Mouse (Mus musculus) inflammation-experienced regulatory T-cells, adult 6 months (primary cell): Measurements from ENCODE around the gene Ndufa1. TPM values are rescaled to one million over a fixed set of nuclear protein-coding genes. Genes with fewer than 3 reads are reported as not detected.
"Not testable (repeated sequence)": the region's sequence is repeated elsewhere in the genome, so short reads cannot be mapped to it uniquely, and the experiment has no call there.

Experiments
- ATAC-seq: one replicate; pipeline ENCODE4 v1.8.0; 2017
- polyA plus RNA-seq, 3 experiments: library from polyadenylated mRNA; unstranded; fragments of 100-300 nt; shearing (Covaris generic); gene quantifications; one replicate each; pipeline ENCODE4 v1.2.1; 2017

Ndufa1 gene
- polyA plus RNA-seq = 100 to 1,000 TPM; 266 to 354 (median 305) TPM

DNA sequence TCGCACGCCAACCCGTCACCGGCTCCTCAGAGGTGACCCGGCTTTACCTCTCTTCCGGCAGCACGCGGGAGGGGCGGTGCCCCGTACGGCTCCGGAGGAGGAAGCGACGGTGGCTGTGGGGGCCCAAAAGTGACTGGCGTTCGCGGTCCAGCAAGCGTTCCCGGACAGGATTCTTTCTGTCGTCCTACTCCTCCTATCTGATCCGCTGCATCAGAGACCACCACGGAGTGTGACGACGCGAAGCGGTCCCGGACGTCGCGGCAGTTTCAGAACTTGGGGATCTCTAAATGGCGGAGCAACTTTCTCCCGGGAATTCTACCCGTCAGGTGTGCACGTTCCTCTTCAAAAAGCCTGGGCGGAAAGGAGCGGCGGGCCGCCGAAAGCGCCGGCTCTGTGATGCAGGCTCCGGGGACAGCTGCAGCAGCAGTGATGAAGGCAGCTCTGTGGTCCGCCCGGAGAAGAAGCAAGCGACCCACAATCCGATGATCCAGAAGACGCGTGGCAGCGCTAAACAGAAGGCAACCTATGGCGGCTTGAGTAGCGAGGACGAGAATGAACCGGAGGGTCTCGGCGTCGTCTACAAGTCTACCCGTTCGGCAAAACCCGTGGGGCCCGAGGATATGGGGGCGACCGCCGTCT, at the start of gene Ndufa1, which contains the start of gene Rnf113a1:
Gene Ndufa1, minus strand, starts transcription at position 59 of the 639 bp plus-strand sequence.
Gene Rnf113a1, plus strand, starts transcription at position 141 of the 639 bp plus-strand sequence.
- peak; percentile 82 for ATAC-seq

DNA sequence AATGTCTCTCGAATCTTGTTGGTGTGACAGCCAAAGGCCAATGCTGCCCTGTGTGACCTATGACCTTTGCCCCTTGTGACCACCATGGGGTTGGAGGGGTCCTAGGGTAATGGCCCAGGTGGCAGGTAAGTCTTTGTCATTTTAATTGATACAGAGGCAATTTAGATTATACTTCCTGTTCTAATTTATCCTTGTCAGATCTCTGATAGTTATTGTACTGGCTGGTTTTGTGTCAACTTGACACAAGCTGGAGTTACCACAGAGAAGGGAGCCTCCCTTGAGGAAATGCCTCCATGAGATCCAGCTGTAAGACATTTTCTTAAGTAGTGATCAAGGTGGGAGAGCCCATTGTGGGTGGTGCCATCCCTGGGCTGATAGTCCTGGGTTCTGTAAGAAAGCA, 31.2 kb upstream of the Ndufa1 start, which contains the start of gene Rhox1:
Gene Rhox1, minus strand, starts transcription at position 101 of the 400 bp plus-strand sequence.
- ATAC-seq = not testable (repeated sequence)

DNA sequence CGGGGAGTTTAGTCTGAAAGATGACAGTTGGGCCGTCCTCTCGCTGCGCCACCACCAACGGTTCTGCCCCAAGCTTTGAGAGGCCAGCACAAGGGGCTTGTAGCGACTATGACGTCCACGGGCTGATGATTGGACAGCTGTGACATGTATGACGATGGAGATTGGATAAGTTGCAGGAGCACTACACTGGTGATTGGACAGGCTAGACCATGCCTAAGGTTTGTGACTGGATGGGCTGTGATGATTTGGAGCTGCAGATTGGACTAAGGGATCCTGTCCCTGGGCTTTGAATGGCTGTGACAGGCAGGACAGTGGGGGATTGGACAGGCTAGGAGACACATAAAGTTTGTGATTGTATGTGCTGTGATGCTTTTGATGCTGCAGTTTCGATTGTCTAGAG, 20.0 kb upstream of the Ndufa1 start, which contains the start of gene Gm9:
Gene Gm9, minus strand, starts transcription at position 101 of the 400 bp plus-strand sequence.
- no peak for ATAC-seq

GRCm38 (mm10) chrX:37198676-37199075, 7.7 kb upstream of the Ndufa1 start:
- ATAC-seq = no peak

GRCm38 (mm10) chrX:37191744-37192379, 899 bp upstream of the Ndufa1 start:
- ATAC-seq = peak; percentile 40

DNA sequence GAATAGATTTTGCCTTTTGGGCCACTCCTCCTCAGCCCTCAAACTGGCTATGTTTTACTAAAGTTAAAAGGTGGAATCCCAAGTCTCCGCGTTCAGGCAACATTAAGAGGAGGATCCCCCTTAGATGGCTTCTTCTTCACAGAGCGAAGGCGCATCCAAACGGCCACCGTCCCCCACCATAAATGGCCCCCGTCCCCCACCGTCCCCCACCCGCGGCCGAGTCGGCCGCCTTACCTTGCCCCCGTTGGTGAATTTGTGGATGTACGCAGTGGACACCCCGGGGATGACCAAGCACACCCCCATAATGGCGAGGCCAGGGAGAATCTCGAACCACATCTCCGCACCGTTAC, 233 bp downstream of the Ndufa1 start:
- ATAC-seq = peak; percentile 12

DNA sequence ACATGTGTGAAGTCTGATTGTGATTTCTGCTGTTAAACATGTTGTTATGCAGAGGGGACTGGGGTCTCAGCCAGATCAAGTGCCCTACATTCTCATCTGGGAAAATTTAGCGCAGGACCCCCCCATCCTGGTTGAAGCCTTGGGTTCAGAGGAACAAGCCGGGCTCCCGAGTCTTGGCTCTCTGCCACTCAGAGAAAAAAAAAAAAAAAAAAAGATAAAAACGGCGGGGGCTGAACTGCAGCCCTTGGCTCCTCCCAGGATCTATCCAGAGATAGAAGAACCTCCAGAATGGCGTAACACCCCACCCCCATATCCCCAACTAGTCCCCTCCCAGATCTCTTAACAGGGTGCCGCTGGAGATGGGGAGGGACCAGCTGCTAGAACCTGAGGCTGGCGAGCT, 6.6 kb downstream of the Ndufa1 start:
- not testable (repeated sequence) for ATAC-seq

GRCm38 (mm10) chrX:37168742-37169141, 22.2 kb downstream of the Ndufa1 start, which contains the start of gene Akap14:
Akap14 (minus strand) TSS chrX:37168842.
- ATAC-seq = no peak

DNA sequence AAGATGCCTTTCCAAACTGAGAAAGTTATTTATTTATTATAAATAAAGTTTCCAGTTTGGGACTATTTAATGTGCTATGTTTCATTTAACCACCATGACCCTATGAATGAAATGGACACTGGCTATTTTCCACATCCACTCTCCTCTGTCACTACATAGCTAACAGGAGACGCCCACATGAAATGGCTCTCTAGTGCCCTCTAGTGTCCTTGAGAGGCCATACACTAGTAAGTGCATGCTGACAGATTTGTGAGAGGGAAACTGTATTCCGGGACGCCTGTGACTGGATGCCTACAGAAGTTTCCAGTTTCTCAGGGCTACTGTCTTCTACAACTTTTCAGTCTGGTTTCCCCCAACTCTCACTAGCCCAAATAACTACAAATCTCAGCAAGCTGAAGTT, 23.9 kb downstream of the Ndufa1 start:
- peak; percentile 77 for ATAC-seq

DNA sequence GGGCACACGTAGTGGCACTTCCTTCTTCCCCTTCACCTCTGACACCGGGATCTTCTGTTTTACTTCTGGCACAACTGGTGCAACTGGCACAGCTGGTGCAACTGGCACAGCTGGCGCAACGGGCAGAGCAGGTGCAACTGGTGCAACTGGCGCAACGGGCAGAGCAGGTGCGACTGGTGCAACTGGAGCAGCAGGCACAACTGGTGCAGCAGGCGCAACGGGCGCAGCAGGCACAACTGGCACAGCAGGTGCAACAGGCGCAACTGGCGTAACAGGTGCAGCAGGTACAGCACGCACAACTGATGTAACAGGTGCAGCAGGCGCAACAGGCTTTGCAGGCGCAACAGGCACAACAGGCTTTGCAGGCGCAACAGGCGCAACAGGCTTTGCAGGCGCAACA, 27.8 kb downstream of the Ndufa1 start:
- no peak for ATAC-seq

- ATAC-seq = peak; percentile 81
These were observed 29.8 kb downstream of the Ndufa1 start for GRCm38 (mm10) chrX:37161169-37161568.

DNA sequence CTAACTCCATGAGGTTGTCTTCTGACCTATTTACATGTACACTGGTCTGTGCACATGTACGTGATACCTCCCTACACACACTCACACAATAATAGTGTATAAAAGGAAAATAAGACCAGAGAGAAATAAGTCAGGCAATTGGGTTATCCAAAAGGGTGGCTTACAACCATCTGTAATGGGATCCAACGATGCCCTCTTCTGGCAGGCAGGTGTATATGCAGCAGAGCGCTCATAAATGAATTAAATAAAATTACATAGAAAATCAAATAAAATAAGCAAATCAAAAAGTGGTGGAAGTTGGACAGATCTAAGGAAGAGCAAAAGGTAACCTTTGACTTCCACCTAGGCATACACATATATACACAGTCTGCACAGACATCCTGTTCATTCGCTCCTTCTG, 33.1 kb downstream of the Ndufa1 start:
- peak; percentile 62 for ATAC-seq

DNA sequence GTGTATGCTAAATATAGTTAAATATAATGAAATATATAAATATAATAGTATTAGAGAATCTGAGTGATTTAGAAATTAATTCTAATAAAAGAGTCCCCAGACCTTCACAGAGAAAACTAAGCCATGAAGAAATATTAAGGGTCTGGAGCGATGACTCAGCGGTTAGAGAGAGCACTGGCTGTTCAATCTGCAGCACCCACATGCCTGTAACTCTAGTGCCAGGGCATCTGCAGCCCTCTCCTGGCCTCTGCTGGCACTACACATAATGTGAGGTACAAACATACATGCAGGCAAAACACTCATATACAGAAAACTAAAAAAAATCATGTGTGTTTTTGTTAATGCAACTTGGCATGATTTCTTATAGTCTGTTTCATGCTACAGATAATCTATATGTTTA, 46.0 kb downstream of the Ndufa1 start:
- peak; percentile 58 for ATAC-seq

GRCm38 (mm10) chrX:37144498-37144897, 46.5 kb downstream of the Ndufa1 start:
- not testable (repeated sequence) for ATAC-seq

DNA sequence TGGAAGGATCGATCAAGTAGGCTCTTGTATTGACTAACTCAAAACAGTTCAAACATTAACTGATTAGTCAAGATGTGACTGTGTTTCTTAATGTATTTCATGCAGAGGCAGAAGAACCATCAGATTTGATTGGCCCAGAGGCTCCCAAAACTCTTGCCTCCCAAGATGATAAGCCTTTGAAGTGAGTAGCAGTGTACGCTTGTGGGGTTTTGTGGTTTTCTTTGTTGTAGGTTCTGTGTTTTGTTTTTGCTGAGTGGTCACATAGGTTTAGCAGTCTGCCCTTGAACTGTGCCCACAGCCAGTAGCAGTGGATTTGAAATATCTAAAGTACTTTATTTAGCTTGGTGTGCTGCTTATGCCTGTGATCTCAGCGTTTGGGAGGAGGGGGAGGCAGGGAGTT, 49.2 kb downstream of the Ndufa1 start:
- peak; percentile 87 for ATAC-seq

Other genes starting within 250 kb of the Ndufa1 start
- gene Sept6, start 199.4 kb downstream of the Ndufa1 start, polyA plus RNA-seq = 100 to 1,000 TPM; 122 to 151 (median 141) TPM
- gene Sowahd, start 142.3 kb downstream of the Ndufa1 start, polyA plus RNA-seq = not detected
- 1,000 to 10,000 TPM in 1 of 3 experiments, 100 to 1,000 TPM in 2; 704 to 1,016 (median 774) TPM for gene Rpl39, start 105.8 kb downstream of the Ndufa1 start, polyA plus RNA-seq
- gene Upf3b, start 80.8 kb downstream of the Ndufa1 start, polyA plus RNA-seq = 10 to 100 TPM; 38.3 to 47.1 (median 39.0) TPM
- 10 to 100 TPM; 21.7 to 35.3 (median 33.7) TPM for gene Nkap, start 64.4 kb downstream of the Ndufa1 start, polyA plus RNA-seq
- under 1 TPM in 2 of 3 experiments, not detected in 1; 0.33 to 0.53 TPM for gene Akap14, start 22.3 kb downstream of the Ndufa1 start, polyA plus RNA-seq
- 10 to 100 TPM in 2 of 3 experiments, 1 to 10 TPM in 1; 7.9 to 16.0 (median 11.7) TPM for gene Rnf113a1, start 82 bp upstream of the Ndufa1 start, polyA plus RNA-seq
- gene Gm9, start 19.9 kb upstream of the Ndufa1 start, polyA plus RNA-seq = not detected
- gene Rhox1, start 31.1 kb upstream of the Ndufa1 start, polyA plus RNA-seq = not detected
- not detected for gene Rhox2a, start 53.8 kb upstream of the Ndufa1 start, polyA plus RNA-seq
- gene Rhox3a, start 58.8 kb upstream of the Ndufa1 start, polyA plus RNA-seq = not detected
- not detected for gene Rhox4a, start 74.2 kb upstream of the Ndufa1 start, polyA plus RNA-seq
- gene Rhox3a2, start 188.9 kb upstream of the Ndufa1 start, polyA plus RNA-seq = not detected
- not detected for gene Rhox4a2, start 199.7 kb upstream of the Ndufa1 start, polyA plus RNA-seq
- gene Rhox2b, start 220.9 kb upstream of the Ndufa1 start, polyA plus RNA-seq = not detected
- gene Rhox4b, start 241.3 kb upstream of the Ndufa1 start, polyA plus RNA-seq = not detected